Mouse (Mus musculus) liver, postnatal 0 days (tissue): Measurements from ENCODE around the gene Mphosph10. TPM values are rescaled to one million over a fixed set of nuclear protein-coding genes. Genes with fewer than 3 reads are reported as not detected.

ENCODE experiments used
- ATAC-seq: fragments of 200-750 bp; cut with Nextera tagmentation; 2 replicates; pipeline ENCODE4 v1.8.0; 2017; ENCODE audit warnings: mild to moderate bottlenecking, moderate library complexity
- DNase-seq: peaks from one replicate; pipeline ENCODE4 v3.0.0-alpha.2; 2016
- H3K27ac ChIP-seq: fragments of 300-500 bp; sonication (generic); 2 replicates; pipeline ENCODE4 v1.5.1; 2014; ENCODE audit warnings: antibody characterized with exemption, moderate library complexity, mild to moderate bottlenecking, low read depth
- H3K27me3 ChIP-seq: fragments of 300-500 bp; sonication (generic); 2 replicates; pipeline ENCODE4 v1.6.1; 2014; ENCODE audit warnings: low read length, control low read depth, mixed read lengths; ENCODE audit not compliant: insufficient read depth
- H3K36me3 ChIP-seq: fragments of 300-500 bp; sonication (generic); replicated peaks from 2 replicates; pipeline ENCODE4 v1.6.1; 2014; ENCODE audit warnings: mild to moderate bottlenecking, control low read depth, low read length, moderate library complexity, mixed read lengths; ENCODE audit not compliant: insufficient read depth
- H3K4me1 ChIP-seq: fragments of 300-500 bp; sonication (generic); 2 replicates; pipeline ENCODE4 v1.6.1; 2014; ENCODE audit warnings: antibody characterized with exemption, mild to moderate bottlenecking, control low read depth; ENCODE audit not compliant: insufficient read depth
- H3K4me2 ChIP-seq: fragments of 300-500 bp; sonication (generic); 2 replicates; pipeline ENCODE4 v1.6.1; 2014; ENCODE audit warnings: low read depth, mild to moderate bottlenecking, low read length, moderate library complexity, mixed read lengths
- H3K4me3 ChIP-seq: fragments of 300-500 bp; sonication (generic); 2 replicates; pipeline ENCODE4 v1.5.1; 2014; ENCODE audit warnings: low read depth, low read length
- H3K9ac ChIP-seq: fragments of 300-500 bp; sonication (generic); replicated peaks from 2 replicates; pipeline ENCODE4 v1.6.1; 2014; ENCODE audit warnings: mild to moderate bottlenecking, moderate library complexity
- H3K9me3 ChIP-seq: fragments of 300-500 bp; sonication (generic); 2 replicates; pipeline ENCODE4 v1.6.1; 2016; ENCODE audit warnings: mild to moderate bottlenecking, control low read depth, low read length, mixed read lengths
- CTCF ChIP-seq: sonication (generic); IDR thresholded peaks from 2 replicates; pipeline ENCODE4 v1.5.1; 2016; ENCODE audit warnings: antibody characterized with exemption, low read depth
- EP300 ChIP-seq: IDR thresholded peaks from 2 replicates; pipeline ENCODE4 v1.6.1; 2016; ENCODE audit warnings: antibody characterized with exemption, low read depth, mild to moderate bottlenecking
- WGBS: fragments of 180-500 bp; shearing (Covaris S2); extraction: QIAGEN DNeasy Blood & Tissue Kit; methylation state at CpG from one replicate; pipeline ENCODE4 v1.1.7; 2014; ENCODE audit not compliant: insufficient replicate concordance; 5-methylcytosine and 5-hydroxymethylcytosine counted together
- polyA plus RNA-seq: library from polyadenylated mRNA; unstranded; fragments of >200 nt; fragmentation: Nextera tagmentation; extraction: Ambion mirVana; gene quantifications from 2 replicates; pipeline ENCODE4 v1.2.1, GENCODE M21; 2015

Mphosph10 gene
- polyA plus RNA-seq, 1 experiment from 2014 or later, result 17.0 TPM

- H3K4me1 ChIP-seq, result no peaks in the 10 kb centered on the region
- H3K27me3 ChIP-seq, result no peaks in the 10 kb centered on the region
- H3K9ac ChIP-seq, result no peak overlapping the region
- 77% methylated on average over 5 of the region's 5 CpGs for WGBS
- H3K27ac ChIP-seq, result no peak overlapping the region
- no peak overlapping the region for H3K4me3 ChIP-seq
- TF ChIP-seq CTCF (no peak), EP300 (no peak)
- no peak overlapping the region for H3K4me2 ChIP-seq
- H3K36me3 ChIP-seq, result peaks cover 8% of the 10 kb centered on the region; the same call in 1 of the 2 replicates
- ATAC-seq (no peak), DNase-seq (no peak)
- H3K9me3 ChIP-seq, result no peaks in the 10 kb centered on the region
These were observed 35.4 kb downstream of the Mphosph10 start for GRCm38 (mm10) chr7:64356661-64357060.

GRCm38 (mm10) chr7:64354206-64354605, 37.9 kb downstream of the Mphosph10 start:
- H3K36me3 ChIP-seq, result no peaks in the 10 kb centered on the region
- no peak overlapping the region for H3K4me2 ChIP-seq
- DNase-seq, result no peak
- H3K27me3 ChIP-seq, result no peaks in the 10 kb centered on the region
- H3K9ac ChIP-seq, result no peak overlapping the region
- TF ChIP-seq CTCF, result no peak
- TF ChIP-seq EP300, result no peak
- ATAC-seq, result no peak
- no peak overlapping the region for H3K27ac ChIP-seq
- no peaks in the 10 kb centered on the region for H3K4me1 ChIP-seq
- H3K9me3 ChIP-seq, result no peaks in the 10 kb centered on the region
- no peak overlapping the region for H3K4me3 ChIP-seq
- 74% methylated on average over 14 of the region's 14 CpGs for WGBS

DNA sequence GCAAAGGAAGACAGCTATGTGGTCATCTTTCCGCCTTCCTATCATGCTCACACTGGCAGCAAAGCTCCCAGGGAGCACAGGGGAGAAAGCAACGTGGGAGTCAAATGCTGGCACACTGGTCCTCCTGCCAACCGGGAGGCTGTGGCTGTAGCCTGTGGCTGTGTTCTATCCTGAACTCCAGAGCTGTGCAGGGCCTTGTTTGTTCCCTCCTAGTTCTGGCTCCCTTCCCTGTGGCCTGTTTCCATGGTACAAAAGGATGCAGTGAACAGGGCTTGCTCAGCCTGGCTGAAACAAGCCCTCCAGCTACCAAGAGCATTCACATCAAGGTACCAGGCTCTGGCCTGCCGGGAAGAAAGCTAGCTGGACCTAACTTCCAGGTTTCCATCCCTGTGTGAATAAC, 41.0 kb downstream of the Mphosph10 start:
- 72% methylated on average over 4 of the region's 4 CpGs for WGBS
- TF ChIP-seq CTCF (no peak), EP300 (no peak)
- DNase-seq, result no peak
- H3K9me3 ChIP-seq, result no peaks in the 10 kb centered on the region
- no peaks in the 10 kb centered on the region for H3K27me3 ChIP-seq
- H3K4me3 ChIP-seq, result no peak overlapping the region
- H3K36me3 ChIP-seq, result no peaks in the 10 kb centered on the region
- ATAC-seq, result no peak
- no peaks in the 10 kb centered on the region for H3K4me1 ChIP-seq
- no peak overlapping the region for H3K9ac ChIP-seq
- no peak overlapping the region for H3K27ac ChIP-seq
- H3K4me2 ChIP-seq, result no peak overlapping the region

DNA sequence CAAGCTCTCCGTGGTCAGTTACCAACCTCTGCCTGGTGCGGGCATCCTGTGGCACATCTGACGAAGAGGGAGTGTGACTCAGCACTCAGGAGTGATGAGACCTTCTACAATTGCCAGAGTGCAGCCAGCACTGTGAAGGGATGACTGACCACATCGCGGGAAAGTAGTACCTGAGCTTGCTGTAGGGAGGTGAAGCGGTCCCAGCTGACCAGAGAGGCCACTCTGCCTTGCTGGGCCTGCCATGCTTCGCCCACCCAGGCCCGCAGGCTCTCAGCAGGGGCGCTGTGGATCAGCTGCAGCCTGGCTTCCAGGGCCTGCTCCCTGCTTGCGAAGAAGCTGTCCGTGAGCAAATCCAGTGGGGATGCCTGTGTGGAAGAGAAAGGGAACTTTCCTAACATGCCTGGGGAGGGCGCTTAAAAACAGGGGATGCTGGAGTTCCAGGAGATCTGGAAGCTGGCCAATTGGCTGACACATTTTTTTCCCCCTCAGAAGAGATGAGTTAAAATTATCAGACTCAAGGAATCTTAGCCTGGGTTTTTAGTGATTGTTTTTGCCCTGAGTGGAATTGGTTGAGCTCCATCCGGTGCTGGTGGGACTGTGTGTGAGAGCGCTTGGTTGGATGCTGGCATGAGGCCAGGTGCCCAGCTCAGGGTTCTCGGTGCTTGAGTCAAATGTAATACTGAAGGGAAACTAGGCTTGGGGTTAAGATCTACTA, 42.8 kb downstream of the Mphosph10 start:
- TF ChIP-seq EP300, result no peak
- WGBS, result 79% methylated on average over 15 of the region's 15 CpGs

DNA sequence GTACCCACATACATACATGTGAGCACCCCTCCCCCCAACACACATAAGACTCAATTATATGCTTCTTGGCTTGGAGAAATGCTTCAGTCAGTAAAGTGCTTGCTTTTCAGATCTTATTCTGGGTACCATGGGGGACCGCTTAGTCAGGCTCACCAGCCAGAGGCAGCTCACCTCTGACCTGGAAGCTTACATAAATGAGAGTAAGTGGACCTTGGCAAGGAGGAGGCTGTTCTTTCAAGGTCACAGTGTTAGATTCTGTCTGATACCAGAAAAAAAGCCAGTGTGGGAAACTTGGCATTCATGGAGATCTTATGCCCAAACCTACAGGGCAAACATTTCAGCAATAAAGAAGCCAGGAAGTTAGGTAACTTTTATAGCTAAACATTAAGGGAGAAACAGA, 44.3 kb downstream of the Mphosph10 start:
- TF ChIP-seq CTCF, result no peak
- 81% methylated on average over 1 of the region's 1 CpGs for WGBS
- Histone ChIP-seq H3K27ac (no peak overlapping the region), H3K4me3 (no peak overlapping the region), H3K9ac (no peak overlapping the region), H3K27me3 (no peaks in the 10 kb centered on the region), H3K36me3 (no peaks in the 10 kb centered on the region), H3K9me3 (no peaks in the 10 kb centered on the region), H3K4me2 (no peak overlapping the region), H3K4me1 (no peaks in the 10 kb centered on the region)
- DNase-seq (no peak), ATAC-seq (0 out of 2 replicates have a peak, but pooled peaks have one; percentile 35)

More for the DNA sequence above, 42.8 kb downstream of the Mphosph10 start:
- Histone ChIP-seq H3K4me1 (no peaks in the 10 kb centered on the region), H3K4me2 (no peak overlapping the region), H3K4me3 (no peak overlapping the region), H3K27me3 (no peaks in the 10 kb centered on the region), H3K36me3 (no peaks in the 10 kb centered on the region), H3K9me3 (no peaks in the 10 kb centered on the region), H3K9ac (no peak overlapping the region), H3K27ac (no peak overlapping the region)
- no peak for DNase-seq
- no peak for ATAC-seq

DNA sequence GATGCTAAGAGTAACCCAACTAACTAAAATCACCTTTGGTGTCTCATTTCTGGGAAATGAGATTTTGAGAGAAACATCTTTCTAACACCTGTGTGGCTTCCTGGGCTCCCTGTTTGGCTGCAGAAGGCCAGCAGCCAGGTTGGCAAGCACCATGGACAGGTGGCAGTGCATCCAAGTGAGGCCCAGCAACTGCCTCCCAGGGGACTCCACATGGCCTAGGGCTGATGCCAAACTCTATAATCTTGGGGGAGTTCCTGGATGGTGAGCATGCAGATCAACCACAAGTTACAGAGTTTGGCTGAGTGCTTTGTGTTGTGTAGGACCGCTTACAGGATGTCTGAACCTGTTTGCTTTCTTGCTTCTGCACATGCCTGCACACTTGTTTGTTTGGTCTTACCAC, 59.4 kb downstream of the Mphosph10 start:
- H3K4me2 ChIP-seq, result no peak overlapping the region
- no peak for DNase-seq
- H3K36me3 ChIP-seq, result peaks cover 41% of the 10 kb centered on the region
- no peak for ATAC-seq
- no peaks in the 10 kb centered on the region for H3K9me3 ChIP-seq
- TF ChIP-seq EP300 (no peak), CTCF (no peak)
- H3K4me1 ChIP-seq, result no peaks in the 10 kb centered on the region
- H3K9ac ChIP-seq, result no peak overlapping the region
- WGBS, result 85% methylated on average over 1 of the region's 1 CpGs
- H3K27me3 ChIP-seq, result no peaks in the 10 kb centered on the region
- no peak overlapping the region for H3K27ac ChIP-seq
- no peak overlapping the region for H3K4me3 ChIP-seq

DNA sequence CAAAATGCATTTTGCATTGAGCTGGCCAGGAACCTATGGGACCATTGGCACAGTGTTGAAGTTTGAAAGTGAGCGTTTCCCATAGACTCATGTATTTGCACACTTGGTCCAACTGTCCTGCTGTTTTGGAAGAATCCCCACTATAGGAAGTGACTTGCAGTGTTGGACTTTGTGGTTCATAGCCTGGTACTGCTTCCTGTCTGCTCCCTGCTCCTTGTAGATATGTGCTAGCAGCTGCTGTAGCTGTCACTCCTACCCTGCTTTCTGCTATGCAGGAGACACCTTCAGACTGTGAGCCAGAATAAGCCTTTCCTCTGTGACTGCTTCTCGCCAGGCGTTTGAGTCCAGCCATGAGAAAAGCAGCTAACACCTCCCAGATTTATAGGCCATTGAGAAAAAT, 60.8 kb downstream of the Mphosph10 start:
- H3K27me3 ChIP-seq, result no peaks in the 10 kb centered on the region
- H3K9me3 ChIP-seq, result no peaks in the 10 kb centered on the region
- no peaks in the 10 kb centered on the region for H3K4me1 ChIP-seq
- H3K27ac ChIP-seq, result no peak overlapping the region
- DNase-seq, result no peak
- no peak overlapping the region for H3K9ac ChIP-seq
- H3K4me3 ChIP-seq, result no peak overlapping the region
- ATAC-seq, result no peak
- peaks cover 38% of the 10 kb centered on the region for H3K36me3 ChIP-seq
- TF ChIP-seq EP300, result no peak
- TF ChIP-seq CTCF, result no peak
- 78% methylated on average over 3 of the region's 3 CpGs for WGBS
- H3K4me2 ChIP-seq, result no peak overlapping the region
